Mouse (Mus musculus): ENCODE results near the gene Tcn2.
A peak's percentile ranks its signal among the peaks of the same experiment; 100 is the strongest.

The Tcn2 gene

DNA sequence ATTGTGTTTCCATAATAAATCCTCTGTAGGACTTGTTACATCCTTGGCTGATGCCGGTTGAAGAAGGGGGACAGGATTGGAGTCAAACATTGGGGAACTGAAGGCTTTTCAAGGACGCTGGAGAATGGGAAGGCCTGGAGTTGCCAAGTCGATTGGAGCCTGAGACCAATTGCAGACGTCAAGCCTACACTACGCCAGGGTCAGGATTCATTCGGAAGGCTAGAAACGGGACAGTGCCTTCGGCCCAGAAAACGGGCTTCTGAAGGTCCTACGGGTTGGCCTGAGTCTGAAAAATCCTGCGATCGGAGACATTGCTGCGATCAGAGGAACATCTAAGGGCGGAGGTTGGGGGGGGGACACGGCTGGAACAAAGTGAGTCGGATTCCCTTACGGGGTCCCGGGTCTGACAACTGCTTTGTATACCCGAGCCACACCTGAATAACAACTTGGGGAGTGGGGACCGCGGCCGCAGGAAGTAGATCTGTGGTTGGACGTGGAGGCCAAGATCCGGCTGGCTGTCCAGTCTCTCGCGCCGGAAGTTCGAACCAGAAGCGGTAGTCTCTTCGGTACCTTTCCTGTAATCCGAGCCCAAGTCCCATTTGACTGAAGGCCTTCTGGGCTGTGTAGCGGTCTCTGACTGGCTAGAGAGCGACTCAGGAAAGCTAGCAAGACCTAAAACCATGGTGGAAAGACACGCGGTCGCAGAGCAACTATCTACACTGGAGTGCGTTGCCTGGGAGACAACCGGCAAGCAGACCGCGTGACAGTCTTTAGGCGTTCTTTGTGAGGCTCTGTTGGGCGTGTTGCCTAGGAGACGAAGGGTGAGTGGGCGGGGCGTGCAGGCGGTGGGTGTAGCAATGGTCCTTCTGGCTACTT lies 37.3 kb downstream of the Tcn2 start, which contains the start of the genes 4921536K21Rik and Dusp18:
4921536K21Rik (minus strand) TSS at position 693 of the 876 bp plus-strand sequence.
Dusp18 (plus strand) TSS at position 835 of the 876 bp plus-strand sequence.
- peak; percentile 90 for DNase-seq (ENCODE audit: low read depth, low spot score)

DNA sequence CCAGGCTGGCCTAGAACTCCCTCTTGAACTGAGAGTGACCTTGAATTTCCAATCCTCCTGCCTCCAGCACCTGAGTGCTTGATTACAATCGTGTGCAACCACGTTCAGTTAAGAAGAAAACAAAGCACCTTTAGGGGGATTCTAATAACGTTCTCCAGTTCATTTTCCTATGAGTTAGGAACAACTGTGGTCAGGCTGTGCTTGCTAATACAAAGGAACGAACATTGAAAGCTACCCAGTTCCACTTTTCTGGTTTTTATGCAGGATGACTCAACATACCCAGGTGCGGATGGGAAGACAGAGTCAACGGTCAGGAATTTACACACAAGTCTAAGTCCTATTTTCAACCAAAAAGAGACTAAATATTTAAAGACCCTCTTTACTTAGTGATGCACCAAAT lies 38.0 kb downstream of the Tcn2 start:
- DNase-seq (ENCODE audit: low read depth, low spot score), result peak; percentile 20

DNA sequence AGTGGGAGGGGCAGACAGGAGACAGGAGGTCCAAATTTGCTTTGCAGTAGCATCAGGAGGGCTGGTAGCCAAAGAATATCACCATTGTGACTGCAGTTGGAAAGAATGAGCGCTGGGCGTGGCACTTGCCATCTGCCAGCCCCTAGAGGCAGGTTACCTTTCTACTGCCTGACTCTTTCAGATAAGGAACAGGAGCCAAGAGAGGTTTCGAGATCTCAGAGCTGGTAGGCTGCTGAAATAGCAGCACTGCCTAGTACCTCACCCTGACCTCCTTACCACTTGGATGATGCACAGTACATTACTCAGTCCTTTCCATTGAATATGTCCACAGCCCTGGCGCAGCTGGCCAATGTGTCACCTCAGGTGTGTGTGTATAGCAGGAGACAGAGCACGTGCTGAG lies 44.6 kb downstream of the Tcn2 start:
- DNase-seq (ENCODE audit: low read depth, low spot score), result peak; percentile 11

DNA sequence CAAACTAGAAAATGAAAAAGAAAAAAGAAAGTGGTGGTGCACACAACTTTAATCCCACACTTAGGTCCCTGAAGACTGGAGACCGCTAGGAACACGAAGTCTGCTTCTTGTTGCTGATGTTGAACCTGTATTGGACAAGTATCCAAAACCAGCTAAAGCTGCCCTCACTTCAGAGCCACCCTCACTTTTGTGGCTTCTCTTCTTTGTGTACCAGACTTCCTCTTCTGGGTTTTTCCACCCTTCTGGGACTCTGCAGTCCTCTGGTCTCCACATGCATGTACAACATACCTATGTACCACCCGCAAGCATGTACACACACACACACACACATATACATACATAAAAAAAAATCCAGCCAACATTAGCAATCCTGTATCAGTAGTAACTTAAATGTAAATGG lies 48.2 kb downstream of the Tcn2 start:
- no peak for DNase-seq (ENCODE audit: low read depth, low spot score)

DNA sequence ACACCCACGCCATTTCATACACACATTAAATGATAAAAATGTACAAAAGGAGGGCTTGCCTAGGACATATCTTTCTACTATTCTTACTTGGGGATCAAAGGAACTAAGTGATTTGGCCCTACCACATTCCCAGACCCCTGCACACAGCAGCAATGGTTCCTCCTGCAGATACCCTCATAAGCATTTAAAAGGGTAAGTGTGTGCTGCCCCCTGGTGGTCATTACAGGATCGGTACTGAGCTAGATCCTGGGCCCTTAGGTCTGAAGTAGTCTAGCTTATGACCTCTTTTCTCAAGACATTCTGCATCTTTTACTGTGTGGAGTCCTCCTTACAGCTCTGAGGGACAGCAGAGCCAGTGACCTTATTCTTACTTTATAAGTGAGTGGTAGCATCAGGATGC lies 52.1 kb downstream of the Tcn2 start:
- DNase-seq (ENCODE audit: low read depth, low spot score), result peak; percentile 87

DNA sequence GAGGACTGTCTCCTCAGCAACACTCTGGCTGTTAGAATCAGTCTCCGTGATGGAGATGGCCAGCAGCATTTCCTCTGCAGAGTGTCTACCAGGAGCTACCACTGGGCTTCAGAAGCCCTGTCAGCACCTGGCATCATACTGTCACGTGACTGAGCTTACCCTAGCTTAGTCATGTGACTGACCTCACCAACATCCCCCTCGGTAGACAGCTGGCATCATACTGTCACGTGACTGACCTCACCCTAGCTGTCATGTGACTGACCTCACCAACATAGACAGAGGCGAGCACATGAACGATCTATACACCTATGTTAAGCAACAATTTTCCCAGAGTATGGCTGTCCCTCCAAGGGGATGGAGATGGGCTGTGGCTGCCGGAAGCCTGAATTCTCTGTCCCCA lies 53.3 kb downstream of the Tcn2 start:
- DNase-seq (ENCODE audit: low read depth, low spot score), result no peak

DNA sequence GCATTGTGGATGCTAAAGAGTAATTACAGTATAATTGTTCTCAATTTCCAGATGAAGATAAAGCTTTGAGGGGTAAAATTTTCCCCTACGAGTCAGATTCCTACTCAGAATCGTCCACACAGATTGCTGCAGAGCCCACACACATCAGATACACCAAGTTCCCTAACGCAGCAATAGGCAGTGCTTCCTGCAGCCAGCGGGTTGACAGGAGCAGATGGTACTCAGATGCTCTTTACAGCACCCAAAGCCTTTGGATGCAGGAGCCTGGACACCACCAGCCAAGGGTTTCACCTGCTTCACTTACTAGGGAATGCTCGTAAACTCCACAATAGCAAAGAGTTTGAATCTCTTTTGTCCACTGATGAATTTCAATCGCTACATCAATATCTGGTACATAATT lies 55.5 kb downstream of the Tcn2 start:
- DNase-seq (ENCODE audit: low read depth, low spot score), result no peak
